Mouse (Mus musculus) bone marrow, adult 2 months (tissue): Measurements from ENCODE around the gene Srsf10.

Source experiments
- CTCF ChIP-seq: fragments of 200-500 bp; IDR thresholded peaks from 2 replicates; pipeline ENCODE4 v1.5.1; 2011; ENCODE audit warnings: low read length, control low read depth; ENCODE audit not compliant: control insufficient read depth, insufficient read depth
- POLR2A ChIP-seq: fragments of 200-500 bp; IDR thresholded peaks from 2 replicates; pipeline ENCODE4 v1.6.1; 2011; ENCODE audit warnings: low read depth, mild to moderate bottlenecking, control low read depth, low read length, borderline replicate concordance; ENCODE audit not compliant: control insufficient read depth

- TF ChIP-seq POLR2A, result no peak
- TF ChIP-seq CTCF, result peak; percentile 18; the same call in 1 of the 2 replicates
These were observed 37.3 kb downstream of the Srsf10 start for GRCm38 (mm10) chr4:135892884-135893283.
